8 mouse cellular contexts compared by ENCODE assay signal in the genomic region with DNA sequence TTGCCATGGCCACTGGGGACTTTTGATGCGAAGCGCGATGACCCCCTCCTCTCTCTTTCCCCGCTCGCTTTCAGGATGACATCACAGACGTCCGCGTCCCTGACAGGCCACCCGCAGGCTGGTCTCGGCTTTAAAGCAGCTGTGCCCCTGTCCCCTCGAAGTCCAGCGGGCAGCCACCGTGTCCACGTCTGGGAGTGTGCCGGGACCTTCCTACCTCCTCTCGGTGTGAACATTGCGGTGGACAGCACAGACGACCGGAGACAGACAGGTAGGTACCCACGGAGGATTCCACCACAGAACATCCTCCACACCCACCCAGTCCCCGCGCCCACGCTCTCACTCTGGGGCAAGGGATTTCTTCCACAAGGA. TPM values are rescaled to one million over a fixed set of nuclear protein-coding genes. Genes with fewer than 3 reads are reported as not detected.
A peak's percentile ranks its signal among the peaks of the same experiment; 100 is the strongest.
DNase-seq lines count a peak whose midpoint lies in the region; ATAC-seq lines count a peak whose summit lies in the region.

No protein-coding gene starts in this region.

- peaks cover 55% of the 10 kb centered on the region for H3K4me1 ChIP-seq in embryonic facial prominence, embryonic 10.5 days
- peaks cover 9% of the 10 kb centered on the region for H3K4me1 ChIP-seq in intestine, embryonic 16.5 days (ENCODE audit: control insufficient read depth, insufficient read depth, low read length)
- peaks cover 53% of the 10 kb centered on the region for H3K4me1 ChIP-seq in neural tube, embryonic 12.5 days

- no peaks in the 10 kb centered on the region for H3K36me3 ChIP-seq in embryonic facial prominence, embryonic 10.5 days (replicated peaks)
- H3K36me3 ChIP-seq in intestine, embryonic 16.5 days (ENCODE audit: control insufficient read depth, insufficient read depth, low read length): no peaks in the 10 kb centered on the region
- no peaks in the 10 kb centered on the region for H3K36me3 ChIP-seq in neural tube, embryonic 12.5 days

- peaks cover 83% of the 10 kb centered on the region for H3K27me3 ChIP-seq in embryonic facial prominence, embryonic 10.5 days (replicated peaks; ENCODE audit: low read depth, poor library complexity, severe bottlenecking)
- H3K27me3 ChIP-seq in intestine, embryonic 16.5 days (replicated peaks; ENCODE audit: control insufficient read depth, insufficient read depth, low read length): peaks cover 33% of the 10 kb centered on the region
- H3K27me3 ChIP-seq in neural tube, embryonic 12.5 days (replicated peaks): 0 out of 2 replicates have a peak, but pooled peaks cover 3% of the 10 kb centered on the region

- ATAC-seq in intestine, embryonic 16.5 days: no peak
- peak; percentile 58 for ATAC-seq in neural tube, embryonic 12.5 days (ENCODE audit: low FRiP score, low read depth)

- peak overlapping the region; percentile 69 for H3K27ac ChIP-seq in embryonic facial prominence, embryonic 10.5 days (replicated peaks)
- H3K27ac ChIP-seq in intestine, embryonic 16.5 days (ENCODE audit: low read length): no peak overlapping the region
- H3K27ac ChIP-seq in neural tube, embryonic 12.5 days: peak overlapping the region; percentile 50; the same call in 1 of the 2 replicates

- no peaks in the 10 kb centered on the region for H3K9me3 ChIP-seq in embryonic facial prominence, embryonic 10.5 days
- no peaks in the 10 kb centered on the region for H3K9me3 ChIP-seq in intestine, embryonic 16.5 days (ENCODE audit: control insufficient read depth, low read length)
- H3K9me3 ChIP-seq in neural tube, embryonic 12.5 days: no peaks in the 10 kb centered on the region

- peak overlapping the region; percentile 45 for H3K4me2 ChIP-seq in intestine, embryonic 16.5 days (ENCODE audit: low read depth, low read length)
- H3K4me2 ChIP-seq in neural tube, embryonic 12.5 days (replicated peaks): peak overlapping the region; percentile 78

- 3% methylated on average over 23 of the region's 23 CpGs for WGBS in embryonic facial prominence, embryonic 10.5 days
- WGBS in intestine, embryonic 16.5 days: 4% methylated on average over 23 of the region's 23 CpGs
- WGBS in neural tube, embryonic 12.5 days: 1% methylated on average over 23 of the region's 23 CpGs

- no peak overlapping the region for H3K9ac ChIP-seq in intestine, embryonic 16.5 days (ENCODE audit: low read depth, low read length)
- H3K9ac ChIP-seq in neural tube, embryonic 12.5 days: peak overlapping the region; percentile 67

- H3K4me3 ChIP-seq in embryonic facial prominence, embryonic 10.5 days: peak overlapping the region; percentile 56
- H3K4me3 ChIP-seq in intestine, embryonic 16.5 days (ENCODE audit: low read length): peak overlapping the region; percentile 24
- H3K4me3 ChIP-seq in neural tube, embryonic 12.5 days: peak overlapping the region; percentile 50

- peak; percentile 61 to 62 for DNase-seq in frontal cortex, postnatal 14 days (ENCODE audit: low spot score in 2 of 2)
- no peak for DNase-seq in frontal cortex, adult 2 months (ENCODE audit: extremely low spot score in 1 of 2, low spot score in 1 of 2)
- peak; percentile 6 to 7 for DNase-seq in B cell, adult 2 months
- DNase-seq in embryonic facial prominence, embryonic 10.5 days (ENCODE audit: low spot score): peak; percentile 74
- DNase-seq in spleen, postnatal 14 days (ENCODE audit: low spot score in 2 of 2): no peak
- DNase-seq in cerebellum, adult 18-20 months: no peak

RNA-seq across cellular contexts. Expression of gene Aen, which starts 13.2 kb away (rescaled TPM):
- polyA plus RNA-seq in frontal cortex, adult 2 months (2012; rRNA removed): 23.0 and 24.1 TPM in 2 replicates
- 66.2 and 70.1 TPM in 2 replicates for polyA plus RNA-seq in embryonic facial prominence, embryonic 10.5 days (2016; fragmentation: Nextera tagmentation; extraction: Ambion mirVana)
- 29.9 and 33.5 TPM in 2 replicates for polyA plus RNA-seq in intestine, embryonic 16.5 days (2015; fragmentation: Nextera tagmentation; extraction: Ambion mirVana)
- polyA plus RNA-seq in neural tube, embryonic 12.5 days (2016; fragmentation: Nextera tagmentation; extraction: Ambion mirVana): 47.6 and 48.0 TPM in 2 replicates

RNA-seq across cellular contexts. Expression of gene Isg20, which starts 30.8 kb away (rescaled TPM):
- 3.1 and 4.7 TPM in 2 replicates for polyA plus RNA-seq in frontal cortex, adult 2 months (2012; rRNA removed)
- 0.40 and 0.55 TPM in 2 replicates for polyA plus RNA-seq in embryonic facial prominence, embryonic 10.5 days (2016; fragmentation: Nextera tagmentation; extraction: Ambion mirVana)
- polyA plus RNA-seq in intestine, embryonic 16.5 days (2015; fragmentation: Nextera tagmentation; extraction: Ambion mirVana): 4.3 and 6.8 TPM in 2 replicates
- polyA plus RNA-seq in neural tube, embryonic 12.5 days (2016; fragmentation: Nextera tagmentation; extraction: Ambion mirVana): 0.38 and 0.41 TPM in 2 replicates

RNA-seq across cellular contexts. Expression of gene Det1, which starts 35.4 kb away (rescaled TPM):
- polyA plus RNA-seq in frontal cortex, adult 2 months (2012; rRNA removed): 6.5 and 7.0 TPM in 2 replicates
- polyA plus RNA-seq in embryonic facial prominence, embryonic 10.5 days (2016; fragmentation: Nextera tagmentation; extraction: Ambion mirVana): 20.9 and 23.0 TPM in 2 replicates
- 11.9 and 15.2 TPM in 2 replicates for polyA plus RNA-seq in intestine, embryonic 16.5 days (2015; fragmentation: Nextera tagmentation; extraction: Ambion mirVana)
- polyA plus RNA-seq in neural tube, embryonic 12.5 days (2016; fragmentation: Nextera tagmentation; extraction: Ambion mirVana): 19.7 TPM in 2 replicates

Comparison
In these comparisons a context has a peak if more than half of its experiments do, and no peak if none do; other contexts are left out.
1. DNase-seq: peak in frontal cortex, postnatal 14 days (2 of 2), B cell, adult 2 months (2 of 2) and embryonic facial prominence, embryonic 10.5 days (single experiment); none in frontal cortex, adult 2 months (0 of 2), spleen, postnatal 14 days (0 of 2) and cerebellum, adult 18-20 months (0 of 2).
2. Peak in every context shown above with its lines, with median percentiles within 50 percentile points of each other: H3K4me3 ChIP-seq.